Mouse (Mus musculus) myocyte (in vitro differentiated cells): ENCODE results near the gene Slc22a27. TPM values are rescaled to one million over a fixed set of nuclear protein-coding genes. Genes with fewer than 3 reads are reported as not detected.
A peak's percentile ranks its signal among the peaks of the same experiment; 100 is the strongest.
"Not testable (repeated sequence)": the region's sequence is repeated elsewhere in the genome, so short reads cannot be mapped to it uniquely, and the experiment has no call there.

Experiments
- H3K27me3 ChIP-seq: one replicate; pipeline ENCODE4 v1.6.1; 2011; ENCODE audit not compliant: control insufficient read depth, insufficient read depth, insufficient read length
- H3K36me3 ChIP-seq: one replicate; pipeline ENCODE4 v1.6.1; 2011; ENCODE audit not compliant: control insufficient read depth, insufficient read depth
- H3K4me2 ChIP-seq: one replicate; pipeline ENCODE4 v1.6.1; 2011; ENCODE audit warnings: low read depth, control low read depth
- H3K4me3 ChIP-seq: one replicate; pipeline ENCODE4 v1.5.1; 2011; ENCODE audit warnings: mild to moderate bottlenecking, control low read depth, moderate library complexity
- H3K79me2 ChIP-seq: one replicate; pipeline ENCODE4 v1.6.1; 2011; ENCODE audit not compliant: control insufficient read depth, insufficient read depth
- H3ac ChIP-seq: one replicate; pipeline ENCODE4 v1.6.1; 2011; ENCODE audit not compliant: control insufficient read depth, insufficient read length
- CEBPB ChIP-seq: IDR thresholded peaks from 2 replicates; pipeline ENCODE4 v1.6.1; 2011; ENCODE audit warnings: mild to moderate bottlenecking, moderate library complexity; ENCODE audit not compliant: poor library complexity, insufficient read depth, severe bottlenecking
- E2F4 ChIP-seq: IDR thresholded peaks from one replicate; pipeline ENCODE4 v1.6.1; 2011; ENCODE audit warnings: mild to moderate bottlenecking, control low read depth, moderate library complexity; ENCODE audit not compliant: insufficient read depth
- MAX ChIP-seq: IDR thresholded peaks from one replicate; pipeline ENCODE4 v1.6.1; 2011; ENCODE audit warnings: low read depth, mild to moderate bottlenecking, control low read depth
- MYOD1 ChIP-seq, 3 experiments: IDR thresholded peaks; one replicate each; pipeline ENCODE4 v1.6.1; 2011; ENCODE audit warnings: control low read depth in 2 of 3, low read depth in 2 of 3, mild to moderate bottlenecking in 2 of 3, moderate library complexity in 1 of 3; ENCODE audit not compliant: insufficient read length in 2 of 3, control insufficient read depth in 1 of 3
- MYOG ChIP-seq, 3 experiments: IDR thresholded peaks; one replicate each; pipeline ENCODE4 v1.6.1; 2011; ENCODE audit warnings: control low read depth in 2 of 3, low read depth in 2 of 3, mild to moderate bottlenecking in 2 of 3; ENCODE audit not compliant: insufficient read length in 2 of 3, control insufficient read depth in 1 of 3, insufficient read depth in 1 of 3
- POLR2A ChIP-seq: IDR thresholded peaks from one replicate; pipeline ENCODE4 v1.6.1; 2011; ENCODE audit warnings: low read depth, mild to moderate bottlenecking, control low read depth, moderate library complexity; ENCODE audit not compliant: insufficient read length
- POLR2AphosphoS2 ChIP-seq: IDR thresholded peaks from one replicate; pipeline ENCODE4 v1.6.1; 2011; ENCODE audit warnings: low read depth, control low read depth; ENCODE audit not compliant: insufficient read length
- REST ChIP-seq: IDR thresholded peaks from one replicate; pipeline ENCODE4 v1.6.1; 2011; ENCODE audit warnings: mild to moderate bottlenecking, control low read depth, moderate library complexity; ENCODE audit not compliant: insufficient read depth, insufficient read length
- SRF ChIP-seq: IDR thresholded peaks from one replicate; pipeline ENCODE4 v1.6.1; 2011; ENCODE audit warnings: low read depth; ENCODE audit not compliant: control insufficient read depth, insufficient read length
- TCF12 ChIP-seq: IDR thresholded peaks from one replicate; pipeline ENCODE4 v1.6.1; 2011; ENCODE audit warnings: mild to moderate bottlenecking, control low read depth; ENCODE audit not compliant: poor library complexity, insufficient read depth, severe bottlenecking
- TCF3 ChIP-seq: IDR thresholded peaks from one replicate; pipeline ENCODE4 v1.6.1; 2011; ENCODE audit warnings: low read depth, control low read depth; ENCODE audit not compliant: insufficient read length
- USF1 ChIP-seq: IDR thresholded peaks from one replicate; pipeline ENCODE4 v1.6.1; 2011; ENCODE audit warnings: low read depth, mild to moderate bottlenecking, control low read depth, moderate library complexity
- polyA plus RNA-seq: library from polyadenylated mRNA; unstranded; fragments of >200 nt; fragmentation: generic; extraction: Trizol; gene quantifications from one replicate; pipeline ENCODE4 v1.2.1, GENCODE M21; 2012; ENCODE audit warnings: missing spikeins

Gene Slc22a27
- not detected for polyA plus RNA-seq

GRCm38 (mm10) chr19:7965927-7966326 lies at the start of gene Slc22a27:
Slc22a27 (minus strand) TSS chr19:7966027.
- H3K79me2 ChIP-seq, H3K27me3 ChIP-seq, H3K4me3 ChIP-seq, H3K4me2 ChIP-seq, H3ac ChIP-seq, H3K36me3 ChIP-seq: not testable (repeated sequence)

- H3ac ChIP-seq, H3K79me2 ChIP-seq, H3K4me3 ChIP-seq, H3K27me3 ChIP-seq, H3K36me3 ChIP-seq: not testable (repeated sequence)
- peak overlapping the region; percentile 18 for H3K4me2 ChIP-seq
Measured at GRCm38 (mm10) chr19:8011596-8011995, 45.8 kb upstream of the Slc22a27 start.

- H3K79me2 ChIP-seq, H3K36me3 ChIP-seq, H3K4me3 ChIP-seq, H3ac ChIP-seq, H3K4me2 ChIP-seq, H3K27me3 ChIP-seq: not testable (repeated sequence)
Measured at GRCm38 (mm10) chr19:8009086-8009485, 43.3 kb upstream of the Slc22a27 start.

DNA sequence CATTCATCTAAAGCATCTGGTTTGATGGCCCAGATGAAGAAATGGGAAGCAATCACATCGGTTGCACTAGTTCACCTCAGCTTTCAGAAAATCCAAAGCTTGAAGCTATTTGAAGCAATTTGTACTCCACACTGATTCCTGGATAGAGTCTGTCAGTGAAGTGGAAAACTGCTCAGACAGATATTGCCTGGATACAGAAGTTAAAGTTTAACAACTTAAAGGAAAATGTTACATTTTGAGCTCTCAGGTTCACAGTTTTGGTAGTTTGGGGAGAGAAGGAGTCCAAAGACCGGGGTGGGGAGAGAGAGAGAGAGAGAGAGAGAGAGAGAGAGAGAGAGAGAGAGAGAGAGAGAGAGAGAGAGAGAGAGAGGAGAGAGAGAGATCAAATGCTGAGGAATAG lies 2.9 kb upstream of the Slc22a27 start:
- no peaks in the 10 kb centered on the region for H3K36me3 ChIP-seq
- no peaks in the 10 kb centered on the region for H3K27me3 ChIP-seq
- TF ChIP-seq MYOD1 (IDR thresholded peaks at IDR 0.05; ENCODE audit: control insufficient read depth in 1 of 3, insufficient read length in 2 of 3, low read depth in 2 of 3): no peak
- no peak for TF ChIP-seq USF1
- no peak for TF ChIP-seq SRF
- TF ChIP-seq MAX: no peak
- no peak for TF ChIP-seq REST
- no peak for TF ChIP-seq CEBPB
- no peak for TF ChIP-seq E2F4
- no peak for TF ChIP-seq POLR2A
- no peak for TF ChIP-seq POLR2AphosphoS2
- TF ChIP-seq TCF3: no peak
- no peak for TF ChIP-seq MYOG (IDR thresholded peaks at IDR 0.05; ENCODE audit: control insufficient read depth in 1 of 3, insufficient read depth in 1 of 3, insufficient read length in 2 of 3, low read depth in 2 of 3)
- TF ChIP-seq TCF12: no peak
- no peak overlapping the region for H3K4me2 ChIP-seq
- no peaks in the 10 kb centered on the region for H3K79me2 ChIP-seq
- H3ac ChIP-seq: no peak overlapping the region
- no peak overlapping the region for H3K4me3 ChIP-seq

DNA sequence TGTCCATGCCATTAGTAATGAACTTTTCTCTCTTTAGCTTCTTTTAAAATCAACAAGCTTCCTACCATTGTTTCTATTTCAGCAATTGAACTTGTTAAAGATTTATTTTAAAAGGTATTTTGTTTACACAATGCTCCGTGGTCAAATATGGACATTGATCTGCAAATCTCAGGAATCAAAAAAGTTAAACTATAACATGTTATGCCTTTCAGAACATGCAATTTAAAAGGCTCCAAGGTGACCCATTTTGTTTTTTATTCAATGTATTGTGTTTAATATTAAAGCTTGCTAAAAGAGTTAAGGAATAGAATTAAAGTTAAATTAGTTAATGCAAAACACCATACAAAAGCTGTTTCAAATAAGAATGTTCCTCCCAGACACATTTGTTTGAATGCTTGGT lies 723 bp upstream of the Slc22a27 start:
- H3K36me3 ChIP-seq, H3K27me3 ChIP-seq, H3K79me2 ChIP-seq, H3ac ChIP-seq, H3K4me2 ChIP-seq, H3K4me3 ChIP-seq: not testable (repeated sequence)

DNA sequence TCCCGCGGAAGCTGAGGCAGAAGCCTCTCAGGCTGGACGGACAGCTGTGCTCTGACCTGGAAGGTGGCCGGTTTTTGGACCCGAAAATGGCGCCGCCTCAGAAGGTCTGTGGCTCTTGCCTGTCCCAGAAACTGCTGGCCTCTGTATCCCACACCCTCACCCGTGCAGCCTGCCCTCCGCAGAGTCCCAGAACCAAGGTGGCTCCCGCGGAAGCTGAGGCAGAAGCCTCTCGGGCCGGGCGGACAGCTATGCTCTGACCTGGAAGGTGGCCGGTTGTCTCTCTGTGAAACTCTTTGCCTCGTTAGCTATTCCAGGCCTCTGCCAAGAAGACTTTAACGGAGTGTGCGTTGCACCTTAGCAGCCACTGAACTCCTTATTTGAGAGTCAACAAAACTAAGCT lies 26.4 kb downstream of the Slc22a27 start:
- H3K79me2 ChIP-seq, H3ac ChIP-seq, H3K27me3 ChIP-seq, H3K4me2 ChIP-seq, H3K4me3 ChIP-seq, H3K36me3 ChIP-seq: not testable (repeated sequence)

- Histone ChIP-seq H3K27me3 (no peaks in the 10 kb centered on the region), H3K4me2 (no peak overlapping the region), H3K79me2 (no peaks in the 10 kb centered on the region), H3K36me3 (no peaks in the 10 kb centered on the region), H3ac (no peak overlapping the region), H3K4me3 (no peak overlapping the region)
- TF ChIP-seq MAX (no peak), TCF3 (no peak), USF1 (no peak), REST (no peak), E2F4 (no peak), MYOD1 (IDR thresholded peaks at IDR 0.05; ENCODE audit: control insufficient read depth in 1 of 3, insufficient read length in 2 of 3, low read depth in 2 of 3) (no peak), POLR2A (no peak), POLR2AphosphoS2 (no peak), CEBPB (no peak), MYOG (IDR thresholded peaks at IDR 0.05; ENCODE audit: control insufficient read depth in 1 of 3, insufficient read depth in 1 of 3, insufficient read length in 2 of 3, low read depth in 2 of 3) (no peak), SRF (no peak), TCF12 (no peak)
Measured at GRCm38 (mm10) chr19:7876626-7877025, 89.2 kb downstream of the Slc22a27 start.
